Mouse (Mus musculus) MEL (cell line): Measurements from ENCODE around the gene Ribc2. TPM values are rescaled to one million over a fixed set of nuclear protein-coding genes. Genes with fewer than 3 reads are reported as not detected.

Source experiments
- DNase-seq: peaks from one replicate; pipeline ENCODE4 v3.0.0; 2011; ENCODE audit warnings: low read depth, low spot score
- H3K27ac ChIP-seq: 2 replicates; pipeline ENCODE4 v1.5.1; 2012; ENCODE audit warnings: low read depth, mild to moderate bottlenecking, control low read depth, low read length, moderate library complexity; ENCODE audit not compliant: control insufficient read depth
- H3K27me3 ChIP-seq, 2 experiments: fragments of 150-350 bp in 1 of 2; sonication (generic) in 1 of 2; 2 replicates each; pipeline ENCODE4 v1.6.1; 2012; ENCODE audit warnings: low read length in 2 of 2, mild to moderate bottlenecking in 2 of 2, improper control_type of control experiment in 1 of 2, moderate library complexity in 1 of 2; ENCODE audit not compliant: insufficient read depth in 2 of 2, control insufficient read depth in 1 of 2
- H3K36me3 ChIP-seq, 2 experiments: 2 replicates each; pipeline ENCODE4 v1.6.1; 2012 to 2014; ENCODE audit warnings: low read length in 2 of 2, improper control_type of control experiment in 1 of 2, inconsistent platforms in 1 of 2, mild to moderate bottlenecking in 1 of 2; ENCODE audit not compliant: insufficient read depth in 2 of 2, control insufficient read depth in 1 of 2
- H3K4me1 ChIP-seq, 2 experiments: fragments of 150-350 bp in 1 of 2; sonication (generic) in 1 of 2; 2 replicates each; pipeline ENCODE4 v1.6.1; 2012; ENCODE audit warnings: low read length in 2 of 2, improper control_type of control experiment in 1 of 2, mild to moderate bottlenecking in 1 of 2; ENCODE audit not compliant: insufficient read depth in 2 of 2, control insufficient read depth in 1 of 2
- H3K4me3 ChIP-seq, 2 experiments: fragments of 150-350 bp in 1 of 2; sonication (generic) in 1 of 2; 2 replicates each; pipeline ENCODE4 v1.5.1; 2012; ENCODE audit warnings: low read depth in 2 of 2, low read length in 2 of 2, mild to moderate bottlenecking in 2 of 2, moderate library complexity in 2 of 2, control low read depth in 1 of 2, improper control_type of control experiment in 1 of 2; ENCODE audit not compliant: control insufficient read depth in 1 of 2, insufficient read depth in 1 of 2
- H3K79me2 ChIP-seq: 2 replicates; pipeline ENCODE4 v1.6.1; 2012; ENCODE audit warnings: mild to moderate bottlenecking, low read length, moderate library complexity; ENCODE audit not compliant: control insufficient read depth, poor library complexity, insufficient read depth
- H3K9ac ChIP-seq: 2 replicates; pipeline ENCODE4 v1.6.1; 2012; ENCODE audit warnings: low read depth, mild to moderate bottlenecking, control low read depth, low read length, moderate library complexity; ENCODE audit not compliant: control insufficient read depth, poor library complexity, severe bottlenecking
- H3K9me3 ChIP-seq: fragments of 150-350 bp; sonication (generic); replicated peaks from 2 replicates; pipeline ENCODE4 v1.6.1; 2012; ENCODE audit warnings: mild to moderate bottlenecking, low read length, improper control_type of control experiment, moderate library complexity; ENCODE audit not compliant: insufficient read depth
- BHLHE40 ChIP-seq: IDR thresholded peaks from 2 replicates; pipeline ENCODE4 v1.6.1; 2012; ENCODE audit warnings: low read depth, mild to moderate bottlenecking, inconsistent platforms, low read length, improper control_type of control experiment, borderline replicate concordance
- CHD1 ChIP-seq: IDR thresholded peaks from 2 replicates; pipeline ENCODE4 v1.6.1; 2012; ENCODE audit warnings: low read depth, mild to moderate bottlenecking, inconsistent platforms, low read length, improper control_type of control experiment
- CHD2 ChIP-seq: IDR thresholded peaks from 2 replicates; pipeline ENCODE4 v1.6.1; 2011; ENCODE audit warnings: low read length, improper control_type of control experiment
- CTCF ChIP-seq, 3 experiments: IDR thresholded peaks in 2 of 3; conservative IDR thresholded peaks in 1 of 3; 2 replicates each; pipeline ENCODE4 v1.5.1; 2011 to 2012; ENCODE audit warnings: low read length in 3 of 3, low read depth in 2 of 3, mild to moderate bottlenecking in 2 of 3, improper control_type of control experiment in 1 of 3, inconsistent platforms in 1 of 3, mixed read lengths in 1 of 3, moderate library complexity in 1 of 3; ENCODE audit not compliant: control insufficient read depth in 1 of 3, insufficient read depth in 1 of 3, poor library complexity in 1 of 3, severe bottlenecking in 1 of 3
- ELF1 ChIP-seq: IDR thresholded peaks from 2 replicates; pipeline ENCODE4 v1.6.1; 2014; ENCODE audit warnings: low read depth, mild to moderate bottlenecking, inconsistent platforms, low read length, improper control_type of control experiment, moderate library complexity
- GATA1 ChIP-seq: IDR thresholded peaks from 2 replicates; pipeline ENCODE4 v1.6.1; 2011; ENCODE audit warnings: low read depth, low read length, improper control_type of control experiment
- HCFC1 ChIP-seq: IDR thresholded peaks from 2 replicates; pipeline ENCODE4 v1.6.1; 2012; ENCODE audit warnings: low read depth, mild to moderate bottlenecking, inconsistent platforms, low read length, improper control_type of control experiment, moderate library complexity
- KAT2A ChIP-seq: conservative IDR thresholded peaks from 2 replicates; pipeline ENCODE4 v1.6.1; 2012; ENCODE audit warnings: low read depth, low read length, improper control_type of control experiment, inconsistent platforms
- MAFK ChIP-seq: IDR thresholded peaks from 2 replicates; pipeline ENCODE4 v1.6.1; 2011; ENCODE audit warnings: low read depth, mild to moderate bottlenecking, low read length, improper control_type of control experiment, borderline replicate concordance
- MAX ChIP-seq: IDR thresholded peaks from 2 replicates; pipeline ENCODE4 v1.6.1; 2011; ENCODE audit warnings: low read length, improper control_type of control experiment
- MAZ ChIP-seq: IDR thresholded peaks from 2 replicates; pipeline ENCODE4 v1.6.1; 2012; ENCODE audit warnings: low read depth, mild to moderate bottlenecking, inconsistent platforms, low read length, improper control_type of control experiment
- MEF2A ChIP-seq: IDR thresholded peaks from 2 replicates; pipeline ENCODE4 v1.6.1; 2014; ENCODE audit warnings: low read depth, mild to moderate bottlenecking, inconsistent platforms, low read length, improper control_type of control experiment; ENCODE audit not compliant: poor library complexity, insufficient replicate concordance, severe bottlenecking; ENCODE audit errors: extremely low read depth
- MYB ChIP-seq: IDR thresholded peaks from 2 replicates; pipeline ENCODE4 v1.6.1; 2011; ENCODE audit warnings: mild to moderate bottlenecking, low read depth, low read length, improper control_type of control experiment
- MYC ChIP-seq: IDR thresholded peaks from 2 replicates; pipeline ENCODE4 v1.6.1; 2011; ENCODE audit warnings: low read depth, mild to moderate bottlenecking, low read length, improper control_type of control experiment, moderate library complexity
- NELFE ChIP-seq: IDR thresholded peaks from 2 replicates; pipeline ENCODE4 v1.6.1; 2011; ENCODE audit warnings: low read depth, low read length, improper control_type of control experiment
- NRF1 ChIP-seq: IDR thresholded peaks from 2 replicates; pipeline ENCODE4 v1.6.1; 2014; ENCODE audit warnings: low read depth, mild to moderate bottlenecking, inconsistent platforms, low read length, improper control_type of control experiment, moderate library complexity; ENCODE audit not compliant: poor library complexity, insufficient read depth, severe bottlenecking
- POLR2A ChIP-seq, 2 experiments: IDR thresholded peaks; 2 replicates each; pipeline ENCODE4 v1.6.1; 2011 to 2012; ENCODE audit warnings: low read length in 2 of 2, mild to moderate bottlenecking in 2 of 2, control low read depth in 1 of 2, improper control_type of control experiment in 1 of 2, low read depth in 1 of 2, moderate library complexity in 1 of 2; ENCODE audit not compliant: control insufficient read depth in 1 of 2, insufficient read depth in 1 of 2, poor library complexity in 1 of 2
- POLR2AphosphoS2 ChIP-seq: IDR thresholded peaks from 2 replicates; pipeline ENCODE4 v1.6.1; 2011; ENCODE audit warnings: low read length, improper control_type of control experiment
- RCOR1 ChIP-seq: IDR thresholded peaks from 2 replicates; pipeline ENCODE4 v1.6.1; 2012; ENCODE audit warnings: low read depth, mild to moderate bottlenecking, inconsistent platforms, low read length, improper control_type of control experiment
- TAL1 ChIP-seq: IDR thresholded peaks from 2 replicates; pipeline ENCODE4 v1.6.1; 2012; ENCODE audit warnings: mild to moderate bottlenecking, inconsistent platforms, low read length, moderate library complexity, mixed read lengths
- TBP ChIP-seq: IDR thresholded peaks from 2 replicates; pipeline ENCODE4 v1.8.0; 2011; ENCODE audit warnings: low read depth, low read length, improper control_type of control experiment
- UBTF ChIP-seq: IDR thresholded peaks from 2 replicates; pipeline ENCODE4 v1.6.1; 2012; ENCODE audit warnings: low read depth, mild to moderate bottlenecking, inconsistent platforms, low read length, improper control_type of control experiment, moderate library complexity, borderline replicate concordance; ENCODE audit not compliant: insufficient read depth
- ZC3H11A ChIP-seq: IDR thresholded peaks from 2 replicates; pipeline ENCODE4 v1.6.1; 2012; ENCODE audit warnings: low read depth, mild to moderate bottlenecking, inconsistent platforms, low read length, improper control_type of control experiment
- ZKSCAN1 ChIP-seq: IDR thresholded peaks from 2 replicates; pipeline ENCODE4 v1.6.1; 2012; ENCODE audit warnings: low read depth, mild to moderate bottlenecking, inconsistent platforms, low read length, improper control_type of control experiment, moderate library complexity
- ZNF384 ChIP-seq: IDR thresholded peaks from 2 replicates; pipeline ENCODE4 v1.6.1; 2012; ENCODE audit warnings: low read depth, mild to moderate bottlenecking, inconsistent platforms, low read length, improper control_type of control experiment
- polyA plus RNA-seq, 2 experiments: library from polyadenylated mRNA; stranded (reverse) in 1 of 2; unstranded in 1 of 2; fragments of >175 nt in 1 of 2; fragments of >200 nt in 1 of 2; gene quantifications; 2 replicates each; pipeline versions ENCODE4 v1.2.1 to v1.2.4; 2012; ENCODE audit warnings: low replicate concordance in 2 of 2, low read depth in 1 of 2; ENCODE audit not compliant: insufficient read length in 2 of 2, insufficient read depth in 1 of 2, missing spikeins in 1 of 2
- total RNA-seq: library from RNA; depleted of rRNA; stranded (reverse); fragments of 300-350 nt; gene quantifications from 2 replicates; pipeline ENCODE4 v1.2.3, GENCODE M21; 2012

The Ribc2 gene
- total and polyA plus RNA-seq, 3 experiments = not detected

DNA sequence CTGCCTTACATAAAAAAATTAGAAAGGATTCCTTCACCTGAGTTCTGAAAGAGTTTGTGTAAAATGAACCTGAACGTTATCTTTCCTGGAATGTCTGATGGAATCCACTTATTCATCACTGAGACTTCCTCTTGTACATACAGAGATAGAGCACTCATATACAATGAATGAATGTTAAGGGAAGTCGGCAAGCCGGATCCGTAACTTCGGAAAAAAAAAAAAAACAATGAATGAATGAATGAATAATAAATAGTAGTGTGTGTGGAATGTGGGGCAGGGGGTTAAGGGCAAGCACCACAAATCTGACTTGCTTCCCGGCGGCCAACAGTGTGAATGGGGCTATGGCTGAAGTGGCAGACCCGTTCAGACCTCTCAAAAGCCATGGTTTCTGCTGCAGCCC, 45.7 kb downstream of the Ribc2 start:
- no peaks in the 10 kb centered on the region for H3K4me1 ChIP-seq
- H3K9ac ChIP-seq = no peak overlapping the region
- DNase-seq = peak; percentile 86
- no peaks in the 10 kb centered on the region for H3K36me3 ChIP-seq
- TF ChIP-seq NELFE (no peak), TAL1 (no peak), CHD1 (no peak), MEF2A (no peak), POLR2AphosphoS2 (no peak), MAX (no peak), TBP (no peak), ZKSCAN1 (no peak), BHLHE40 (no peak), MAFK (no peak), KAT2A (no peak), POLR2A (IDR thresholded peaks at IDR 0.05; ENCODE audit: control insufficient read depth in 1 of 2, insufficient read depth in 1 of 2, low read depth in 1 of 2, low read length in 2 of 2, poor library complexity in 1 of 2) (no peak), GATA1 (no peak)
- no peaks in the 10 kb centered on the region for H3K79me2 ChIP-seq
- H3K4me3 ChIP-seq = no peak overlapping the region
- H3K27me3 ChIP-seq = no peaks in the 10 kb centered on the region
- no peaks in the 10 kb centered on the region for H3K9me3 ChIP-seq
- no peak overlapping the region for H3K27ac ChIP-seq

DNA sequence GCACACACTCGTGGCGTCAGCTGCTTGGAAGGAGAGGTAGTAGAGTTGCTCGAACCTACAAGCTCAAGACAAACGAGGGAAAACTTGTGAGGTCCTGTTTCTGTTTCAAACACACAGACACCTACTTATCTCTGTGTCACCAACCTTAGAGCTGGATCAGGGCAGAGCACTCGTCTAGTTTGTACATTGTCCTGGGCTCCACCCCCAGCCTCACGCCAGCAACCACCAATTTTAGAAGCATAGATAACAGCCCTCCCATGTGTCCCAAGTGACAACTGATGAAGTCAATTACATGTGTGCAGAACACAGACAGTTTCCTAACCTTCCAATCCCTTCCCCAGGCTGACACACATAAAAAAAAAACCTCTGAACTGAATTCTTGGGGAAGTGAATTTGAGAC, 46.3 kb downstream of the Ribc2 start:
- no peaks in the 10 kb centered on the region for H3K79me2 ChIP-seq
- H3K36me3 ChIP-seq = no peaks in the 10 kb centered on the region
- no peak for DNase-seq
- H3K9ac ChIP-seq = no peak overlapping the region
- H3K27me3 ChIP-seq = no peaks in the 10 kb centered on the region
- no peaks in the 10 kb centered on the region for H3K9me3 ChIP-seq
- H3K27ac ChIP-seq = no peak overlapping the region
- no peak overlapping the region for H3K4me3 ChIP-seq
- TF ChIP-seq HCFC1 = no peak
- no peak for TF ChIP-seq ZC3H11A
- no peak for TF ChIP-seq KAT2A
- TF ChIP-seq CHD2 = no peak
- no peak for TF ChIP-seq CHD1
- H3K4me1 ChIP-seq = no peaks in the 10 kb centered on the region

DNA sequence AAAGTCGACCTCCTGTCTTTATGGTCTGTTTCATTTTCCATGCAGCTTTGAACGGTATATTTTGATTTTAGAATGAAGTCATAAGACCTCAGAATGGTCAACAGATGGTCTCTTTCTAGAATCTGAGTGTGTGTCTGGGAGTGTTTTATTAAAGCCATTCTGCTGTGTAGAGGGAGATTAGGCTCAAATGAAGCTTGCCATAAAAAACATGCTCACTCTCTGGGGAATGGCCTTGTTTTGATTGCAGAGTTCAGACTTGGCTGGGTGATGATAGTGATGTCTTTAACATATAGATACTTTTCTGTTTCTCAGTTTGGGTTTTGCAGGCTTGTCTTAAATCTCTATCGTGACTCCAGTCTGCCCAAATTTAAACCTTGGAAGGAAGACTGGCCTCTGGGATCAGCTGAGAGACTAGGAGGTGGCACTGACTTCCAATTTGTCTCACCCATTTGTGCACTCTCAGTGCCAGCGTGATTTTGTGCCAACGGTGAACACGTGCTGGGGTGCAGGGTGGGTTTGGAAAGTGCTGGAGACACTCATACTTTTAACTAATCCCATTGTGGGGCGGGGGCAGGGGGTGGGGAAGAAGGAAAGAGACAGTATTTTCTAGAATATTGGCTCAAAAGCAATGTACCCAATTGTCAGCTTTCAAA, 47.8 kb downstream of the Ribc2 start:
- no peaks in the 10 kb centered on the region for H3K4me1 ChIP-seq
- H3K9ac ChIP-seq = no peak overlapping the region
- H3K36me3 ChIP-seq = no peaks in the 10 kb centered on the region
- H3K27ac ChIP-seq = no peak overlapping the region
- no peaks in the 10 kb centered on the region for H3K9me3 ChIP-seq
- no peaks in the 10 kb centered on the region for H3K79me2 ChIP-seq
- DNase-seq = no peak
- no peaks in the 10 kb centered on the region for H3K27me3 ChIP-seq
- no peak overlapping the region for H3K4me3 ChIP-seq
- no peak for TF ChIP-seq UBTF
- no peak for TF ChIP-seq ZC3H11A
- no peak for TF ChIP-seq RCOR1
- no peak for TF ChIP-seq MYC
- TF ChIP-seq ELF1 = no peak
- TF ChIP-seq BHLHE40 = no peak
- no peak for TF ChIP-seq KAT2A
- no peak for TF ChIP-seq POLR2A (IDR thresholded peaks at IDR 0.05; ENCODE audit: control insufficient read depth in 1 of 2, insufficient read depth in 1 of 2, low read depth in 1 of 2, low read length in 2 of 2, poor library complexity in 1 of 2)
- no peak for TF ChIP-seq MAFK
- TF ChIP-seq NRF1 = no peak
- no peak for TF ChIP-seq MYB
- no peak for TF ChIP-seq TAL1
- TF ChIP-seq ZNF384 = no peak
- TF ChIP-seq MAZ = no peak
- no peak for TF ChIP-seq MEF2A
- TF ChIP-seq CTCF (IDR thresholded peaks at IDR 0.05 in 2 of 3, conservative IDR thresholded peaks at IDR 0.05 in 1 of 3; ENCODE audit: control insufficient read depth in 1 of 3, insufficient read depth in 1 of 3, low read depth in 2 of 3, low read length in 3 of 3, poor library complexity in 1 of 3, severe bottlenecking in 1 of 3) = no peak
